Mouse (Mus musculus) olfactory bulb, adult 2 months (tissue): Measurements from ENCODE around the gene Ppp6r1. TPM values are rescaled to one million over a fixed set of nuclear protein-coding genes. Genes with fewer than 3 reads are reported as not detected.
"Not testable (repeated sequence)": the region's sequence is repeated elsewhere in the genome, so short reads cannot be mapped to it uniquely, and the experiment has no call there.

ENCODE experiments used
- H3K27ac ChIP-seq: fragments of 200-500 bp; 2 replicates; pipeline ENCODE4 v1.5.1; 2012; ENCODE audit warnings: low read depth, low read length; ENCODE audit not compliant: insufficient read depth
- H3K4me1 ChIP-seq: fragments of 200-500 bp; 2 replicates; pipeline ENCODE4 v1.6.1; 2012; ENCODE audit warnings: low read length; ENCODE audit not compliant: control insufficient read depth, insufficient read depth
- H3K4me3 ChIP-seq: fragments of 200-500 bp; 2 replicates; pipeline ENCODE4 v1.5.1; 2012; ENCODE audit warnings: mild to moderate bottlenecking, low read depth, low read length, moderate library complexity; ENCODE audit not compliant: insufficient read depth
- CTCF ChIP-seq: fragments of 200-500 bp; IDR thresholded peaks from 2 replicates; pipeline ENCODE4 v1.5.1; 2012; ENCODE audit warnings: low read depth, mild to moderate bottlenecking, low read length, moderate library complexity; ENCODE audit not compliant: insufficient read depth
- POLR2A ChIP-seq: fragments of 200-500 bp; IDR thresholded peaks from 2 replicates; pipeline ENCODE4 v1.6.1; 2012; ENCODE audit warnings: mild to moderate bottlenecking, low read depth, low read length, moderate library complexity; ENCODE audit not compliant: insufficient read depth
- whole genome bisulfite sequencing: fragments of 180-500 bp; shearing (Covaris S2); methylation state at CpG from one replicate; pipeline ENCODE4 v1.1.7; 2018; 5-methylcytosine and 5-hydroxymethylcytosine counted together
- polyA plus RNA-seq: library from polyadenylated mRNA; stranded (reverse); fragments of >200 nt; gene quantifications from 2 replicates; pipeline ENCODE4 v1.2.4, GENCODE M21; 2012; ENCODE audit warnings: low replicate concordance; ENCODE audit not compliant: missing spikeins, insufficient read depth, insufficient read length

Ppp6r1 gene
- polyA plus RNA-seq, 1 experiment, result 310 TPM

DNA sequence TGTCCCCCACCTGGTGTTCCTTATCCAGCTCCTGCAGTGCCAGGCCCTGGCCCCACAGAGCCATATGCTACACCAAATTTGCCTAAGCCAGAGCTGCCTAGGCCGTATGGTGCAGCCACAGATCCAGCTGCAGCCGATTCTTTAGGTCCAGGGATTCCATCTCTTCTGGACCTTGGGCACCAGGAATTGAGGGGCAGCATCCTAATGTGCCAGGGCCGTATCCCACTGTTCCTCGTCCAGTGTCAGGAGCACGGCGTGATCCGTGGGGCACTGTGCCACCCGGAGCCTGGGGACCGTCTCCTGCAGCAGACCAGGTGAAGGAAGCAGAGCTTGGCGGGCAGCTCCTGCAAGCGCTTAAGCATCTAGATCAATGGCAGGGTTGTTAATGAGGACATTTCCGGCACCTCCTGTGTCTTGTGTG lies 46.9 kb downstream of the Ppp6r1 start:
- Histone ChIP-seq H3K27ac (no peak overlapping the region), H3K4me3 (no peak overlapping the region), H3K4me1 (no peaks in the 10 kb centered on the region)
- WGBS, result 82% methylated on average over 12 of the region's 12 CpGs
- TF ChIP-seq CTCF (no peak), POLR2A (no peak)

DNA sequence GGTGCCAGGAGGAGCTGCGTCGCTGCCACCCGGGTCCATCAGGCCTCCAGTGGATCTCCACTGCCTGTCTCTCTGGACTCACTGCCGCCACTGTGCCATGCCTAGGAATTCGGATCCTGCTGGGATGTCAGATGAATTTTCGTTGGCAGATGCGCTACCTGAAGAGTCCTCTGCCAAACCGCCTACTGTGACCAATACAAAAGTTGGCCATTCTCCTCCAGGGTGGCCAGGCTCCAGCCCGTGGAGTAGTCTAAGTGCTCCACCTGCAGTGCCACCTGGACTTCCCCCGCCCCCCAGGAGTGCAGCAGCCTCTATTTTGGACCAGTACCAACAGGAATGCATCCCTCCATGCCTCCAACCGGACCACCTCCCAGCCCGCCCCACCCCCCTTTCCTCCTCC lies 47.3 kb downstream of the Ppp6r1 start:
- WGBS, result 83% methylated on average over 12 of the region's 12 CpGs
- Histone ChIP-seq H3K4me3 (no peak overlapping the region), H3K27ac (no peak overlapping the region), H3K4me1 (no peaks in the 10 kb centered on the region)
- TF ChIP-seq CTCF, result no peak
- TF ChIP-seq POLR2A, result no peak

DNA sequence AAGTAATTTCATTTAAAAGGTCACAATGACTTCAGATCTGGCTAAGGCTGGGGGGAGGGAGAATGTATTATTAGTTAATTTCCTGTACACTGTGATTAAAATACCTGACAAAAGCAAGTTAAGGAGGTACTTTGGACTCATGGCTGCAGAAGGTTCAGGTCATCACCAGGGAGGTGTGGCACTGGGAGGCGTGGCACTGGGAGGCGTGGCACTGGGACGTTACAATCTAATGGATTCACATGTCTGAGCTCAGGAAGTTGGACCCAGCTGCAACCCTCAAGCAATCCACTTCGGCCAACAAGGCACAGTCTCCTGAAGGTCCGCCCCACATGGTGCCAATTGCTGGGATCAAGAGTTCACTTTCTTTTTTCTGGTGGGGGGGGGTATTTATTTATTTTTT lies 50.8 kb downstream of the Ppp6r1 start:
- Histone ChIP-seq H3K4me3 (no peak overlapping the region), H3K27ac (no peak overlapping the region), H3K4me1 (no peaks in the 10 kb centered on the region)
- WGBS, result 67% methylated on average over 5 of the region's 5 CpGs
- TF ChIP-seq CTCF, result no peak
- TF ChIP-seq POLR2A, result no peak

DNA sequence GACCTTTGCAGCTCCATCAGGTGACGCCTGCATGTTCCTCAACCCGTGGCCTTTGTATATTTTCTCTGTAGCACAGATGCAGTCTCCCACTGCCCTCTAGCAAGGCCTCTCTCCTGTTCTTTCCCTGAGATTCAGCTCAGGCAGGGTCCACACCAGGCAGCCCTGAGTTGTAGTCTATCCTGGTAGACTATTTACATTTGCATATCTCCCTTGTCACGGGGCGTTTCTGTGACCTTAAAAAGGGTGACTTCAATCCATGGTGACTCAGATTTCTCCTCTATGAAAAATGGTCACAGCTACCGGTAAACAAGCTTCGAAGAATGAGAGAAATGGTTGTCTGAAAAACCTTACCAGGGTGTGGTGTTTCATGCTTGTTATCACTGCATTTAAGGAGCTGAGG lies 54.9 kb downstream of the Ppp6r1 start, which contains the start of gene Ptprh:
Gene Ptprh (minus strand): TSS at position 169 of the 400 bp plus-strand sequence.
- Histone ChIP-seq H3K4me3 (no peak within 1 kb of the TSS), H3K27ac (no peak within 1 kb of the TSS), H3K4me1 (no peaks in the 10 kb centered on the region)
- 74% methylated on average over 6 of the region's 6 CpGs for WGBS
- TF ChIP-seq CTCF, result no peak
- TF ChIP-seq POLR2A, result no peak

DNA sequence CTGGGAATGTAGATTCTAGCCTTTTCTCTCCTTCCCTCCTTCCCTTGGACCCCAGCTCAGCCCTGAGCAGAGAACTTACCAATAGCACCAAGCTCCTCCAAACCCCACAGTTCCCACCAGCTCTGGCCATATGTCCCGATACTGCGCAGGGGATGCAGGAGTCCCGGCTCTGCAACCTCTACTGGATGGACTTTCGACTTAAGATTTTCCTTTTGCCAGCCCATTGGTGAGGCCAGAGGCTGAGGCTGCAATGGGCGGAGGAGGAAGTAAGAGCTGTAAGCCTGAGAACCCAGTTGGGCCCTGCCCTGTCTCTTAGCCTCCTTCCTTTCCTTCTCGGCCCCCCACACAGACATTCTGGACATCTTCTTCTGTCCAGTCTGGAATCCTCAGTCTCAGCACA lies 55.9 kb downstream of the Ppp6r1 start:
- H3K27ac ChIP-seq, result no peak overlapping the region

DNA sequence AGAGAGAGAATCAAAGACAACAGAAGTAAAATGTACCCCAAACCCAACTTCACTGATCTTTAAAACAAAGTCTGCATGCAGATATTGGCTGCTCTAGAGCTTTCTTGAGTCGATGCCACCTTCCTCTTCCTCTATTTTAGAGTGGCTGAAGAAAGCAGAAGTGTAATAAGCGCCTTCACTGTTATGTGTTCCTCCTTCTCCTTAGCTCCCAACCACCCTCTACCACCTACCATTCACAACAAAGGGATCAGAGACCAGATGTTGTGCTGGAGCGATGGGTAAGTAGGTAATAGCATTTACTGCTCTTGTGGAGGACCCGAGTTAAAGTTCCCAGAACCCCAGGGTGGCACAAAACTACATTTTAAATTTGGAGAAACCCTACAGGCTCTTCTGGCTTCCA lies 61.8 kb downstream of the Ppp6r1 start:
- not testable (repeated sequence) for H3K4me3 ChIP-seq, H3K4me1 ChIP-seq, H3K27ac ChIP-seq
- 70% methylated on average over 4 of the region's 4 CpGs for WGBS

More for the DNA sequence above, 55.9 kb downstream of the Ppp6r1 start:
- 85% methylated on average over 6 of the region's 6 CpGs for WGBS
- no peak overlapping the region for H3K4me3 ChIP-seq
- no peaks in the 10 kb centered on the region for H3K4me1 ChIP-seq
- TF ChIP-seq POLR2A (no peak), CTCF (no peak)

Other genes with a start within 250 kb of the Ppp6r1 start
- gene Rdh13, start 213.4 kb downstream of the Ppp6r1 start, polyA plus RNA-seq, result not detected in 2 replicates
- gene Eps8l1, start 198.3 kb downstream of the Ppp6r1 start, polyA plus RNA-seq, result not detected in 2 replicates
- not detected in 2 replicates for gene Ppp1r12c, start 157.3 kb downstream of the Ppp6r1 start, polyA plus RNA-seq
- gene Tnnt1, start 142.6 kb downstream of the Ppp6r1 start, polyA plus RNA-seq, result not detected in 2 replicates
- gene Tnni3, start 134.8 kb downstream of the Ppp6r1 start, polyA plus RNA-seq, result not detected in 2 replicates
- not detected in 2 replicates for gene Dnaaf3, start 126.6 kb downstream of the Ppp6r1 start, polyA plus RNA-seq
- not detected in 2 replicates for gene Syt5, start 111.5 kb downstream of the Ppp6r1 start, polyA plus RNA-seq
- not detected in 2 replicates for gene Ptprh, start 55.0 kb downstream of the Ppp6r1 start, polyA plus RNA-seq
- gene Tmem86b, start 27.6 kb downstream of the Ppp6r1 start, polyA plus RNA-seq, result not detected in 2 replicates
- gene Hspbp1, start 26.0 kb upstream of the Ppp6r1 start, polyA plus RNA-seq, result not detected in 2 replicates
- gene Brsk1, start 31.6 kb upstream of the Ppp6r1 start, polyA plus RNA-seq, result not detected in 2 replicates
- gene Tmem150b, start 66.2 kb upstream of the Ppp6r1 start, polyA plus RNA-seq, result not detected in 2 replicates
- not detected in 2 replicates for gene Kmt5c, start 81.1 kb upstream of the Ppp6r1 start, polyA plus RNA-seq
- gene Cox6b2, start 94.1 kb upstream of the Ppp6r1 start, polyA plus RNA-seq, result not detected in 2 replicates
- gene Fam71e2, start 112.3 kb upstream of the Ppp6r1 start, polyA plus RNA-seq, result not detected in 2 replicates
- not detected in 2 replicates for gene Il11, start 123.8 kb upstream of the Ppp6r1 start, polyA plus RNA-seq
- gene Tmem190, start 123.9 kb upstream of the Ppp6r1 start, polyA plus RNA-seq, result not detected in 2 replicates
- gene Tmem238, start 130.6 kb upstream of the Ppp6r1 start, polyA plus RNA-seq, result not detected in 2 replicates
- gene Rpl28, start 133.9 kb upstream of the Ppp6r1 start, polyA plus RNA-seq, result not detected in 2 replicates
- not detected in 2 replicates for gene Ube2s, start 153.6 kb upstream of the Ppp6r1 start, polyA plus RNA-seq
- gene Shisa7, start 185.7 kb upstream of the Ppp6r1 start, polyA plus RNA-seq, result 146 TPM in 1 of 2 replicates, not detected in the other
- not detected in 2 replicates for gene Isoc2b, start 211.2 kb upstream of the Ppp6r1 start, polyA plus RNA-seq
- not detected in 2 replicates for gene Isoc2a, start 218.1 kb upstream of the Ppp6r1 start, polyA plus RNA-seq
- gene Gm36210, start 247.5 kb upstream of the Ppp6r1 start, polyA plus RNA-seq, result not detected in 2 replicates